Mouse (Mus musculus): ENCODE measurements around the gene Vars. TPM values are rescaled to one million over a fixed set of nuclear protein-coding genes. Genes with fewer than 3 reads are reported as not detected.
"Not testable (repeated sequence)": the region's sequence is repeated elsewhere in the genome, so short reads cannot be mapped to it uniquely, and the experiment has no call there.

The Vars gene
- polyA plus RNA-seq, 1 experiment from 2014 or later: 50.7 TPM

GRCm38 (mm10) chr17:35026206-35026605 lies 25.4 kb downstream of the Vars start:
- Histone ChIP-seq H3K4me1 (ENCODE audit: control insufficient read depth, insufficient read depth, low read depth, low read length) (peaks cover 15% of the 10 kb centered on the region), H3K27me3 (replicated peaks; ENCODE audit: control insufficient read depth, insufficient read depth, low read length) (no peaks in the 10 kb centered on the region), H3K27ac (ENCODE audit: low read depth, low read length) (no peak overlapping the region; the same call in 1 of the 2 replicates), H3K9me3 (ENCODE audit: control insufficient read depth, low read length) (no peaks in the 10 kb centered on the region), H3K4me3 (ENCODE audit: low read length) (no peak overlapping the region), H3K4me2 (ENCODE audit: low read length) (no peak overlapping the region), H3K9ac (ENCODE audit: low read depth, low read length) (no peak overlapping the region), H3K36me3 (ENCODE audit: control insufficient read depth, insufficient read depth, low read length) (no peaks in the 10 kb centered on the region)
- 73% methylated on average over 5 of the region's 5 CpGs for WGBS
- ATAC-seq: no peak

- H3K4me2 ChIP-seq (ENCODE audit: low read length): peak within 1 kb of the TSS; percentile 12
- ATAC-seq: peak; percentile 67
- no peak within 1 kb of the TSS for H3K4me3 ChIP-seq (ENCODE audit: low read length)
- H3K9me3 ChIP-seq (ENCODE audit: control insufficient read depth, low read length): no peaks in the 10 kb centered on the region
- no peaks in the 10 kb centered on the region for H3K36me3 ChIP-seq (ENCODE audit: control insufficient read depth, insufficient read depth, low read length)
- peaks cover 10% of the 10 kb centered on the region for H3K4me1 ChIP-seq (ENCODE audit: control insufficient read depth, insufficient read depth, low read depth, low read length)
- 33% methylated on average over 13 of the region's 13 CpGs for WGBS
- no peak within 1 kb of the TSS for H3K9ac ChIP-seq (ENCODE audit: low read depth, low read length)
- no peaks in the 10 kb centered on the region for H3K27me3 ChIP-seq (replicated peaks; ENCODE audit: control insufficient read depth, insufficient read depth, low read length)
- peak within 1 kb of the TSS; percentile 59 for H3K27ac ChIP-seq (ENCODE audit: low read depth, low read length)
Observed at GRCm38 (mm10) chr17:35027277-35028068, 26.7 kb downstream of the Vars start, which contains the start of gene Sapcd1. TSS of gene Sapcd1 (minus strand) at chr17:35028016.

- no peak overlapping the region for H3K27ac ChIP-seq (ENCODE audit: low read depth, low read length)
- WGBS: 94% methylated on average over 2 of the region's 2 CpGs
Observed at GRCm38 (mm10) chr17:35028315-35028714, 27.5 kb downstream of the Vars start.

GRCm38 (mm10) chr17:35029691-35030532 lies 29.1 kb downstream of the Vars start:
- H3K27ac ChIP-seq (ENCODE audit: low read depth, low read length): no peak overlapping the region
- peaks cover 10% of the 10 kb centered on the region for H3K4me1 ChIP-seq (ENCODE audit: control insufficient read depth, insufficient read depth, low read depth, low read length)
- 23% methylated on average over 19 of the region's 19 CpGs for WGBS
- H3K36me3 ChIP-seq (ENCODE audit: control insufficient read depth, insufficient read depth, low read length): no peaks in the 10 kb centered on the region
- ATAC-seq: peak; percentile 53
- H3K27me3 ChIP-seq (replicated peaks; ENCODE audit: control insufficient read depth, insufficient read depth, low read length): no peaks in the 10 kb centered on the region
- H3K4me2 ChIP-seq (ENCODE audit: low read length): peak overlapping the region; percentile 45
- no peaks in the 10 kb centered on the region for H3K9me3 ChIP-seq (ENCODE audit: control insufficient read depth, low read length)
- peak overlapping the region; percentile 36 for H3K9ac ChIP-seq (ENCODE audit: low read depth, low read length)
- H3K4me3 ChIP-seq (ENCODE audit: low read length): peak overlapping the region; percentile 8; the same call in 1 of the 2 replicates

More at GRCm38 (mm10) chr17:35028315-35028714, 27.5 kb downstream of the Vars start:
- Histone ChIP-seq H3K9me3 (ENCODE audit: control insufficient read depth, low read length) (no peaks in the 10 kb centered on the region), H3K4me1 (ENCODE audit: control insufficient read depth, insufficient read depth, low read depth, low read length) (peaks cover 10% of the 10 kb centered on the region), H3K4me2 (ENCODE audit: low read length) (no peak overlapping the region), H3K36me3 (ENCODE audit: control insufficient read depth, insufficient read depth, low read length) (no peaks in the 10 kb centered on the region), H3K4me3 (ENCODE audit: low read length) (no peak overlapping the region), H3K27me3 (replicated peaks; ENCODE audit: control insufficient read depth, insufficient read depth, low read length) (no peaks in the 10 kb centered on the region), H3K9ac (ENCODE audit: low read depth, low read length) (no peak overlapping the region)
- ATAC-seq: no peak

- WGBS: 92% methylated on average over 11 of the region's 11 CpGs
- Histone ChIP-seq H3K27me3 (replicated peaks; ENCODE audit: control insufficient read depth, insufficient read depth, low read length) (no peaks in the 10 kb centered on the region), H3K27ac (ENCODE audit: low read depth, low read length) (no peak overlapping the region), H3K4me1 (ENCODE audit: control insufficient read depth, insufficient read depth, low read depth, low read length) (peaks cover 10% of the 10 kb centered on the region), H3K4me2 (ENCODE audit: low read length) (no peak overlapping the region), H3K36me3 (ENCODE audit: control insufficient read depth, insufficient read depth, low read length) (no peaks in the 10 kb centered on the region), H3K9ac (ENCODE audit: low read depth, low read length) (no peak overlapping the region), H3K9me3 (ENCODE audit: control insufficient read depth, low read length) (no peaks in the 10 kb centered on the region), H3K4me3 (ENCODE audit: low read length) (no peak overlapping the region)
- ATAC-seq: no peak
Observed at GRCm38 (mm10) chr17:35031272-35031671, 30.5 kb downstream of the Vars start.

- Histone ChIP-seq H3K36me3 (ENCODE audit: control insufficient read depth, insufficient read depth, low read length) (no peaks in the 10 kb centered on the region), H3K27ac (ENCODE audit: low read depth, low read length) (no peak overlapping the region), H3K9ac (ENCODE audit: low read depth, low read length) (no peak overlapping the region), H3K4me1 (ENCODE audit: control insufficient read depth, insufficient read depth, low read depth, low read length) (peaks cover 10% of the 10 kb centered on the region), H3K4me2 (ENCODE audit: low read length) (no peak overlapping the region), H3K4me3 (ENCODE audit: low read length) (no peak overlapping the region), H3K9me3 (ENCODE audit: control insufficient read depth, low read length) (no peaks in the 10 kb centered on the region), H3K27me3 (replicated peaks; ENCODE audit: control insufficient read depth, insufficient read depth, low read length) (no peaks in the 10 kb centered on the region)
- WGBS: 90% methylated on average over 7 of the region's 7 CpGs
- no peak for ATAC-seq
Observed at GRCm38 (mm10) chr17:35031880-35032279, 31.1 kb downstream of the Vars start.

GRCm38 (mm10) chr17:35032323-35032870 lies 31.6 kb downstream of the Vars start:
- H3K4me3 ChIP-seq (ENCODE audit: low read length): no peak overlapping the region
- no peak overlapping the region for H3K27ac ChIP-seq (ENCODE audit: low read depth, low read length)
- H3K4me1 ChIP-seq (ENCODE audit: control insufficient read depth, insufficient read depth, low read depth, low read length): peaks cover 7% of the 10 kb centered on the region
- no peaks in the 10 kb centered on the region for H3K9me3 ChIP-seq (ENCODE audit: control insufficient read depth, low read length)
- no peaks in the 10 kb centered on the region for H3K27me3 ChIP-seq (replicated peaks; ENCODE audit: control insufficient read depth, insufficient read depth, low read length)
- no peak overlapping the region for H3K4me2 ChIP-seq (ENCODE audit: low read length)
- no peak for ATAC-seq
- no peak overlapping the region for H3K9ac ChIP-seq (ENCODE audit: low read depth, low read length)
- WGBS: 65% methylated on average over 8 of the region's 8 CpGs
- no peaks in the 10 kb centered on the region for H3K36me3 ChIP-seq (ENCODE audit: control insufficient read depth, insufficient read depth, low read length)

GRCm38 (mm10) chr17:35033703-35034102 lies 32.9 kb downstream of the Vars start:
- H3K4me3 ChIP-seq (ENCODE audit: low read length); H3K9me3 ChIP-seq (ENCODE audit: control insufficient read depth, low read length); H3K4me1 ChIP-seq (ENCODE audit: control insufficient read depth, insufficient read depth, low read depth, low read length); H3K27ac ChIP-seq (ENCODE audit: low read depth, low read length); H3K27me3 ChIP-seq (replicated peaks; ENCODE audit: control insufficient read depth, insufficient read depth, low read length); H3K36me3 ChIP-seq (ENCODE audit: control insufficient read depth, insufficient read depth, low read length); H3K9ac ChIP-seq (ENCODE audit: low read depth, low read length); ATAC-seq; H3K4me2 ChIP-seq (ENCODE audit: low read length): not testable (repeated sequence)
- 89% methylated on average over 1 of the region's 1 CpGs for WGBS

GRCm38 (mm10) chr17:35034896-35035295 lies 34.1 kb downstream of the Vars start:
- 86% methylated on average over 6 of the region's 6 CpGs for WGBS
- no peak for ATAC-seq
- Histone ChIP-seq H3K4me2 (ENCODE audit: low read length) (no peak overlapping the region), H3K27ac (ENCODE audit: low read depth, low read length) (no peak overlapping the region), H3K9ac (ENCODE audit: low read depth, low read length) (no peak overlapping the region), H3K4me3 (ENCODE audit: low read length) (no peak overlapping the region), H3K27me3 (replicated peaks; ENCODE audit: control insufficient read depth, insufficient read depth, low read length) (no peaks in the 10 kb centered on the region), H3K4me1 (ENCODE audit: control insufficient read depth, insufficient read depth, low read depth, low read length) (peaks cover 2% of the 10 kb centered on the region; the same call in 1 of the 2 replicates), H3K9me3 (ENCODE audit: control insufficient read depth, low read length) (no peaks in the 10 kb centered on the region), H3K36me3 (ENCODE audit: control insufficient read depth, insufficient read depth, low read length) (no peaks in the 10 kb centered on the region)
